Mouse (Mus musculus): Measurements from ENCODE around the gene 2610021A01Rik. TPM values are rescaled to one million over a fixed set of nuclear protein-coding genes. Genes with fewer than 3 reads are reported as not detected.
"Not testable (repeated sequence)": the region's sequence is repeated elsewhere in the genome, so short reads cannot be mapped to it uniquely, and the experiment has no call there.

The 2610021A01Rik gene
- total RNA-seq (2021), result 10 to 100 TPM; 22.6 to 28.2 TPM
- long read RNA-seq, experiment 1, full-length matches to known transcripts, result 7 of 10 reads
- long read RNA-seq, experiment 1, partial matches to known transcripts, result 1 of 10 reads
- long read RNA-seq, experiment 1, other reads (novel, unspliced or antisense), result 2 of 10 reads
- long read RNA-seq, experiment 2, full-length matches to known transcripts, result 3 of 10 reads
- long read RNA-seq, experiment 2, partial matches to known transcripts, result 0 of 10 reads
- long read RNA-seq, experiment 2, other reads (novel, unspliced or antisense), result 7 of 10 reads

DNA sequence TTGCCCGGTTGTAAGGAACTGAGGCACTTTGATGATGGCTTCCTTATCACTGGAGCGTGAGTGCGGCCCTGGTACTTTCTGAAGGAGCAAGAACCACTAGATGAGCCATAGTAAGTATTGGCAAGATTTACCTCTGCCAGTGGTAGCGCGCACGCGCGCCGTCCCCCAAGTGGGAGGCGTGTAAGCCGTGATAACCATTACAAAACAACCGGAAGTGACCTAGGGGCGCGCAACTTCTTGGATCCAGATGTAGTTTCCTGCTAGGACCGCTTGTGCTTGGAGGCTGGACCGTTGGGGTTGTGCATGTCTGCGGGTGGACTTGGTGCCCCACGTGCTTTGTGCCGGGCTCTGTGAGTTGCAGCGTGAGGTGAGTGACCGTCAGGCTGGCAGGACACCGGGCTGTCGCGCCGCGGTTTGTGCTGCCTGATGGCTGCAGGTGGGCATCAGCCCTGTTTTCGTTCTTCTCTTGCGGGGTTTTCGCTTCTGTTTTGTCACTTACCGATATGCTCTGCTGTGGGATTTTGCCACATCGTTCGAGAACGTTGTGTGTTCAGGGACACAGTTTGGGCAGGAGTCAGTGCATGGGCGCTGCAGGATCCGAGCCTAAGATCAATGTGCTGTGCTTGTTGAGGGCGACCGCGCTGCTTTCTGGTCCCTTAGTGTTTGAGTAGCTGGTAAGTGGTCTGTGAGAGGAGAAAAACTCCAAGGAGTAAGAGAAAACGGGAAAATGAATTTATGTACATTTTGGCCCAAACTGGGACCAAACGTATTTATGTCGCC, at the start of gene 2610021A01Rik:
Gene 2610021A01Rik, plus strand, starts transcription at position 197 of the 780 bp plus-strand sequence.
- peak; percentile 88 to 94 for DNase-seq (ENCODE audit: low spot score in 2 of 2)

DNA sequence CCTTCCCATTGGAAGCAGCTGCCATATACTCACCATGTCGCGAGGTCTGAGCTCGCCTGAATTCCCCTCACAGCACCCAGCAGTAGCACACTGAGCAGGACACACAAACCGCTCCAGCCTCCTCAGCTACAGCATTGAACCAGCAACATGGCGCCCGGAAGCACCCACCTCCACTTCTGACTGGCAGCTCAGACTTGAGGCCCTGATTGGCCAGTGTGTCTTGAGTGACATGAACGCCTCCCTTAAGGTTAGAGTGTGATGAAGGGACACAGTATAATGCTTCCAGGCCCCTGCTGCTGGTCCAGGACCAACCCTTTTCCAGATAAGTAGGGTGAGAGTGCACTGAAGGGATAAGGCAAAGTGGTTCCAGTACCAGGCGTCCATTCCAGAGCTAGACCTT, 38.3 kb upstream of the 2610021A01Rik start:
- no peak for DNase-seq (ENCODE audit: low spot score in 2 of 2)

DNA sequence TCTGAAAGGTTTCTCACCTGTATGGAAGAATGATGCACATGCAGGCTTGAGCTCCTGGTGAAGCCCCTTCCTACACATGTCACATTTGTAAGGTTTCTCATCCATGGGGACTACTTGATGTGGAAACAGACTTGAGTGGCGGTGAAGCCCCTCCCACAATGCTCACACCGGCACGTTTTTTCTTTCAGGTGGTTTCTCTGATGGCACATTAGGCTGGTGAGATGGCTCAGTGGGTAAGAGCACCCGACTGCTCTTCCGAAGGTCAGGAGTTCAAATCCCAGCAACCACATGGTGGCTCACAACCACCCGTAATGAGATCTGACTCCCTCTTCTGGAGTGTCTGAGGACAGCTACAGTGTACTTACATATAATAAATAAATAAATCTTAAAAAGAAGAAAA, 25.5 kb upstream of the 2610021A01Rik start, which contains the start of gene Gm6871:
Gene Gm6871, minus strand, starts transcription at position 101 of the 400 bp plus-strand sequence.
- DNase-seq (ENCODE audit: low spot score in 2 of 2), result not testable (repeated sequence)

- DNase-seq (ENCODE audit: low spot score in 2 of 2), result no peak
These were observed 21.1 kb upstream of the 2610021A01Rik start for GRCm38 (mm10) chr7:41577956-41578355.

- no peak for DNase-seq (ENCODE audit: low spot score in 2 of 2)
These were observed 17.0 kb upstream of the 2610021A01Rik start for GRCm38 (mm10) chr7:41582028-41582427.

- not testable (repeated sequence) for DNase-seq (ENCODE audit: low spot score in 2 of 2)
These were observed 11.2 kb upstream of the 2610021A01Rik start for GRCm38 (mm10) chr7:41587831-41588230.

- DNase-seq (ENCODE audit: low spot score in 2 of 2), result no peak
These were observed 415 bp upstream of the 2610021A01Rik start for GRCm38 (mm10) chr7:41598615-41599014.

DNA sequence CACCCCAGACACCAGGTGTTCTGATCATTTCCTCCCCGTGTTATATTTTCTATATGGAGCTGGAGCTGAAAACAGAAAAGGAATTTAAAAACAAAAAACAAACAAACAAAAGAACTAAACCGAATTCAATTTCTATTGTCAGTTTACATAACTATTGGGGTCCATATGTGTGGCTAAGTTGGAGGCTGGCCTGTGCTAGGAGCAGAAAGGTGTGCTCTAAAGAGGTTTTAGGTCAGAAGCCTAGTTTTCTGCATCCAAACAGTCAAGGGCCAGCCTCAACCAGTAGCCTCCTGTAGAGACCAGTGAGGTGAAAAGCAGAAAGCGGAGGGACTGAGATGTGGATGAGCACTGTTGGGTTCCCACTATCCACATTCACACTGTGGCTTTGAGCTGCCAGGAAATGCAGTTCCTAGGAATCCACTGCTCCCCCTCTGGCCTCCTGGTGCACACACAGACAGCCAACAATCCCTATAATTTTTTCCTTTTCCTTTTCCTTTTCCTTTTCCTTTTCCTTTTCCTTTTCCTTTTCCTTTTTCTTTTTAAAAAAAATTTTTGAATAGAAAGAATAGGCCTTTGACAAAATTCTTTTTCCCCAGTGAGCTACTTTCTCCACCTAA, 1.0 kb downstream of the 2610021A01Rik start:
- DNase-seq (ENCODE audit: low spot score in 2 of 2), result no peak

GRCm38 (mm10) chr7:41611654-41612053, 12.6 kb downstream of the 2610021A01Rik start:
- DNase-seq (ENCODE audit: low spot score in 2 of 2), result no peak

DNA sequence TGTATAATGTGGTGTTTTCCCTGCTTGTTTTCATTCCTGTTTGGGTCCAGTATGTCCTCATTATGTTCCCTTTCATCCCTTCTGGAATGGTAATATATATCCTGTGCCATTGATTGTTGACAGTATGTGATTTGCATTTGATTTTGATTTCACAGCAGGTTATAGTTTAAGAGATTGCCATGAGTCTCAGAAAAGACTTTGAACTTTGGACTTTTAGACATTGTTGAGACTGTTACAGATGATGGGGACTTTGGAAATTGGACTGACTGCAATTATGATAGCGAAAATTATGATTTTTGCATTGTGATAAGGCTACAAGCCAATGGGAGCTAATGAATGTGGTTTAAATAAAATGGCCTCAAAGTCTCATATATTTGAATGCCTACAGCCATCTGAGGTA, 17.2 kb downstream of the 2610021A01Rik start:
- DNase-seq (ENCODE audit: low spot score in 2 of 2), result not testable (repeated sequence)

- peak; percentile 90 to 98 for DNase-seq (ENCODE audit: low spot score in 2 of 2)
These were observed 33.6 kb downstream of the 2610021A01Rik start, which contains the start of gene Zfp788 for GRCm38 (mm10) chr7:41632409-41633220. Gene Zfp788, plus strand, starts transcription at chr7:41633203.

GRCm38 (mm10) chr7:41633221-41633984, 34.4 kb downstream of the 2610021A01Rik start:
- DNase-seq (ENCODE audit: low spot score in 2 of 2), result peak; percentile 95 to 97

DNA sequence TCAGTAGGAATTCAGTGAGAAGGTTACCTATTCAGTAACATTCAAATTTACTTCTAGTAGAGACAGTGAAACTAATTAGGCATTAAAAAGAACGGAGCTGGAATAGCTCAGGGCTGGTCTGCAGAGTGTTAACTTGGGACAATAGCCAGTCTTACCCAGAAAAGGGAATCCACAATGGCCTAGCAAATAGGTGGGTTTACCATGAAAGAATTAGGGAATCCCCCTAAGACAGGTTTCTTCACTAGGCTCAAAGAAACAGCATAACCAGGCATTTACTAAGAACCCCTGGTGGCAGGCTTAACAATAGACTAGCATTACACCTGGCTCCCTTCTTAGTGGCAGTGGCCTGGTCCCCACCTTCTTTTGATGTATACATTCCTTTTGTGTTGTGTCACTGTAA, 75.3 kb downstream of the 2610021A01Rik start:
- DNase-seq (ENCODE audit: low spot score in 2 of 2), result not testable (repeated sequence)

Other genes starting within 250 kb of the 2610021A01Rik start
- 10 to 100 TPM; 10.8 to 11.0 TPM for gene AI987944, start 205.9 kb upstream of the 2610021A01Rik start, total RNA-seq (2021)
- under 1 TPM; 0.26 to 0.39 TPM for gene Vmn2r57, start 150.5 kb upstream of the 2610021A01Rik start, total RNA-seq (2021)
- gene Gm20449, start 99.8 kb upstream of the 2610021A01Rik start, total RNA-seq (2021), result under 1 TPM; 0.30 to 0.36 TPM
- gene AW146154, start 99.3 kb upstream of the 2610021A01Rik start, total RNA-seq (2021), result 10 to 100 TPM; 10.9 to 11.2 TPM
- gene Gm6871, start 25.6 kb upstream of the 2610021A01Rik start, total RNA-seq (2021), result not detected
- gene Zfp788, start 34.0 kb downstream of the 2610021A01Rik start, total RNA-seq (2021), result 10 to 100 TPM; 33.1 to 34.3 TPM